Mouse (Mus musculus): Measurements from ENCODE around the gene Mpig6b.

The Mpig6b gene

DNA sequence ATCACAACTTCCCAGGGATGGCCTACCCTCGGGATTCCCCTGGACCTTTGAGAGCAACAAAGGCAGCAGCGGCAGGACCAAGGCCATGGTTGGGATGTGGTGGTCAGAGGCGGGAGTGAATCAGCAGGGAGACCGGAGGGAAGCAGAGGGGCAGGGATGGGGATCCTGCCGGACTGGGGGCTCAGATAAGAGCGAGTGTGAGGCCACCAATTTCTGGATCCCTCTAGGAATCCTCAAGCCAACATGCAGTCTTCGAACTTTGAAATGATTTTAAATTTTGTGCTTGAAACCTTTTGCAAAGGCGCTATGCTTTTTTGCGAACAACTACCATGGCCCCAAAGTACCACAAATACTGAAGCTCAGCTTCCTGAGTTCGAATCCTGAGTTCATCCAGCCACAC lies at the start of gene Mpig6b:
TSS of gene Mpig6b (minus strand) at position 101 of the 400 bp plus-strand sequence.
- no peak for DNase-seq (ENCODE audit: low spot score)

DNA sequence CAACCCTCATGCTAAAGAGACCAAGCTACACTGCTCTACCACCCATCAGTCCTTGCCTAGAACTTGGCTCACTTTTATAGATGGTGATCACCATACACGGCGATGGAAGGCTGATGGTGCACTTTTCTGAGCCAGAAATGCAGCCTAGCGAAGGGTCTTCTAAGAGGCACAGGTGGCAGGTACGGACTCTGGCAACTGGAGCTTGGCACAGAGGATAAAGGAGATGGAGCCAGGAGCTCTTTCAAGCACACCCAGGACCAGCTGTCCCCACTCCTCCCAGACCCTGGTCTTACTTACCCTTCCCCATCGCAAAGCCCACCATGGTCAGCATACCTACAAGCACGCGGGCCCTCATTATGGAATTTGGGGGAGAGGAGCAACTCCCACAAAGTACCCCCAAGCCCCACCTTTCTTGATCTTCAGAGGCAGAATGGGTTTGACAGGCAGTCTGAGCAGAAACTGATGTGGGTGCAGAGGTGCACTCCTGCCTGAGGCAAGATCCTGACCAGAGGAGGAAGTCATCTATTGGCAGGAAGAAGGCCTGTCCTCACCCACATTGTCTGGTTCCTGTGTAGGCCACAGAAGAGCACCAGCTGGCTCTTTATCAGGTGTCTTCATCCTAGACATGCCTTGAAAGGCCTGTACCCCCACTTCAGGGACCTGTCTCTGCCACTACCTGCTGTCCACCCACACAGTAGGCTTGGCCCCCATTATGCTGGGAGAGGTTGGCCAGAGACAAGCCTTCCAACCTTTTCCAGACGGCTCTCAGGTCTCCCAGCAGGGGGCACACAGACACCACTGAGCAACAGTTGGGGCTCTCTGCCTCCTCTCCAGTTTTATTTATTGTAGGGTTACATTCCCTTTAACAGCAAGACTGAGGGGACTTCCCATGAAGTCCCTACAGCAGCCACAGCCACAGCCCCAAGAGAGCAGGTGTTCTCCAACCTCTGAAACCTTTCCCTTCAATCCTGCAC lies 49.3 kb upstream of the Mpig6b start, which contains the start of gene Ly6g5b:
TSS of gene Ly6g5b (minus strand) at position 383 of the 974 bp plus-strand sequence.
- peak; percentile 71 for DNase-seq (ENCODE audit: low spot score)

DNA sequence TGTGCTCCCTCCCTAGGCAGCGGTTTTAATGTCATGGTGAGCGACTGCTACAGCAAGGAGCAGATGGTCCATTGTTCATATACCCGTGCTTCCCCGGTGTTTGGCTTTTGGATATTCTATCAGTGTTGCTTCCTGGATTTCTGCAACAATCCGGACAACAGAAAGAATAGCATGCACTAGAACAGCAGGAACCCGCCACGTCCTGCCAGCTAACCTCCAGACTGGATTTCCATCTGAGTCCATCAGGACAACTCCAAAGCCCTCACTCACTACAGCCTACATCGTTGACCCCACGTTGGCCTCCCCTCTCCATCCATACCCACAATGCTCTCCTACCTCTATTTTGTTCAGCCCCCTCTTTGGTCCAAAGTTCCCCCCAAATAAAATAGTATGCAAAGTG lies 45.8 kb upstream of the Mpig6b start:
- DNase-seq (ENCODE audit: low spot score): no peak

DNA sequence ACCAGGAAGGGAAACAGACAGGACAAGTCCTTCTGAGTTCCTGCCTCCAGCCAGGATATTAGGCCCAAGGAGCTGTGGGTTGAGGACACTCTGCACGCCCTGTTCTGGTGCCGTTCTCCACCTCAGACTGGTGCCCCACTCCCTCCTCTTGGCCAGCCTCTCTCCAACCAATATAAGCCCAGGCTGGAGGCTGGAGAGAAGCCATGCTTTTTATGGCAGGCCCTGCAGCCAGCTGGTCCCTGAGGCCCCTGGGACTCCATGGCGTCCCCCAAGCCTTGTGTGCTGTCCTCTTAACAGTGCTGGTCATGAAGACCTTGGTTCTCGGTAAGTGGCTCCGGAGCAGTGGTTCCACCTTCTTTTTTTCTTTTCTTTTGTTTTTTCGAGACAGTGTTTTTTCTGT lies 42.1 kb upstream of the Mpig6b start, which contains the start of gene Ly6g5c:
TSS of gene Ly6g5c (plus strand) at position 183 of the 400 bp plus-strand sequence.
- no peak for DNase-seq (ENCODE audit: low spot score)

DNA sequence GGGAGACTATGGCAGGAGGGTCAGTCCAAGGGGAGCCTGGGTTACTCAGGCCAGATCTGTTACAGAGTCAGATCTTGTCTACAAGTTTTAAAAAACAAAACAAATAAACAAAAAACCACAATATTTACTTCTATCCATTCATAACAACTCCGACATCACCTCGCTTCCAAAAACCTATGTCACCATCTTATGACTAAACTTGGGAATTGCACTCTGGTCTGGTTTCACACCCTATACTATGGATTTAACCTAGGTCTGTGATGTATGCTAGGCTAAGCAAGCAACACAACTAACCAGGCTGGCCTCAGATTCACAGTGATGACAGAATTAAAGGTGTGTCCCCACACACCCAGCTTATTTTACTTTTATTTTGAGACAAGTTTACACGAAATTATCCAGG lies 40.5 kb upstream of the Mpig6b start:
- no peak for DNase-seq (ENCODE audit: low spot score)

DNA sequence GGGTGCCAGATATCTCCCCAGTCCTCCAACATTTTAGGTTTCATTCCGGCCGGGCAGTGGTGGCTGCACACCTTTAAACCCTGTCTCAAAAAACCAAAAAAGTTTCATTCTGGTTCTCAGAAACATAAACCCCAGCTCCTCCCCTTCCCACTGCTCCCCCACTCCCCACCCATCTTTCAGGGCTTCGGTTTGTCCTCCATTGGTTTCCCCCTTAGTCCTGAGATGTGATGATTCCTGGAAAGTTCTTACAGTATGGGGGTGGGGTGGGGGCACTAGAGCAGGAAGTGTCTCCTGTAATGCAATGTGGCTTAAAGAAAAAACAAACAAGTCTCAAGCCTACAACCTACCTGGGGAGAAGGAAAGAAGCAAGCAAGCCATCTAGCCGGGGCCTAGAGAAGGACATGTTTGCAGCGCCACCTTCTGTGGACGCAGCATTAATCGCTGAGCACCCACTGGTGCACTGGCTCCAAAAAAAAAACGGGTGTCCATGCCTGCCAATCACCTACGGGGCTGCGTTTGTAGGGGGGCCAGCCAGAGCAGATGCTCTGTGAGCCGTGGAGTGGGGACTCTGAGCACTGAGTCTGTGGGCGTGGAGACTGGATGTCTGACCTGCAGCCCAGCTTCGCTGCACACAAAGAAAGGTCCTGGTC lies 39.9 kb upstream of the Mpig6b start:
- peak; percentile 64 for DNase-seq (ENCODE audit: low spot score)

DNA sequence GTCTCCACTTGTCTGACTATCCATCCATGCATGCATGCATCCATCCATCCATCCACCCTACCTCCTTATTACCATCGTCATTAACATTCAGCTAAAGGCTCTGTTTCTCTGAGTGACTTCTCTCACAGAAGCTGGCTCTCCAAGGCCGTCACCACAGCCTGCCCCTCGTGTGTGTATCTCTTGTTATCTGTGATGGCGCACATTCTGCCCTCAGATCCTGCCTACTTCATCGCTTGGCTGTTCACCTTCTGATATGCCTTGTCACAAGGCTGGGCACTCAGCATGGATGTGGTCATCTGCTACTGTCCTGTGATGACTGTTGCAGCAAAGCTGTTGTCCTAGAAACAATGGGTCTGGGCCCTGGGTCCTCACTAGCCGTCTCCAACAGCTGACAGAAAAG lies 38.8 kb upstream of the Mpig6b start:
- DNase-seq (ENCODE audit: low spot score): no peak

DNA sequence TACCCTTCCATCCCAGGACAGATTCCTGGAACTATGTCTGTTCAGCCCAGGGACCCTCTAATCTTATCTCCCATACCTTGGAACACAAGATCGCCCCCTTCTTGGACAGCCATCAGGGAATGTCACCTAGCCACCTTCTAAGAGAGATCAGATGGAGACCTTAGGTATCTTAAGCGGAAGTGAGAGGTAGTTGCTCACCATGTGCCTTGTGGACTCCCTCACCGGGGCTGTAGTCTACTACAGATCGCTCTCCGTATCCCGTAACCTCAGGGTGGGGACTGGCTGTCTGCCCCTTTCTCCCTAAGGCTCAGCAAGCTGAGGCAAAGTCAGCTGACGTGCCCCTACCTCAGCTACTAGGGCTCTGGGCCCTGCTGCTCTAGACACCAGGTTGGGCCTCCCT lies 38.1 kb upstream of the Mpig6b start:
- no peak for DNase-seq (ENCODE audit: low spot score)

DNA sequence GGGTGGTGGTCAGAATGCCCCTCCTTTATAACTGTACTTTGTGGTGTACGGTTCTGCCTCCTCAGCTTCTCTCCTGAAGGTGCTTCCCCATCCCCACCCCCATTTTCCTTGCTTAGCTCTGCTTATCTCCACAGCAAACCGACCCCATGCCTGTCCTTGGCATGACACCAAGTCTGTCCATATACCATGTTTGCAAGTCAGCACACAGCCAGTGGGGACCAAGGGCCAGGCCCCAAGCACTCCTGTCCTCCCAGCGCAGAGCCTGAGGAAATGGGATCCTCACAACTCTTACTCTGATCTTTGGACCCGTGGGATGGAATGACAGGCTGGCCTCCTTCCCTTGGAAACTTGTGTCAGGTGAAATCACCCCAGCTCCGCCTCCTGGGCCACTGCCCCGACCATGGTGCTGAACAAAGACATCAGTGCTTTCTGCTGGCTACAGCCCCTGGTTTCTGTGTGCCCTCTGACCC lies 37.3 kb upstream of the Mpig6b start:
- DNase-seq (ENCODE audit: low spot score): no peak

DNA sequence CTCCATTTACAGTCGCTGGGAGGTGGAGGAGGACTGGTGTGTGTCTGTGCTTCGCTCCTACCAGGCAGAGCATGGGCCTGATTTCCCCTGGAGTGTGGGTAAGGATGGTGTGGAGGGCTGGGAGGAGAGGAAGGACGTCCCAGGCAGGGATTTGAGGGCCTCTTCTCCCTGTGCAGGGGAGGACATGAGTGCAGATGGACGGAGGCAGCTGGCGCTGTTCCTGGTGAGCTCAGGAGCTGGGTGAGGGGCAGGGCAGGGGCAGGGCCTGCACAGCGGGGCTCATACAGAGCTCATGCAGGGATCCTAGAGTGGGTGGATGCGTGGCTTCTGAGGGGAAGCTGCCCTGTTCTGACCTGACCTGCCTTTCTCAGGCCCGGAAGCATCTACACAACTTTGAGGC lies 36.3 kb upstream of the Mpig6b start:
- no peak for DNase-seq (ENCODE audit: low spot score)

DNA sequence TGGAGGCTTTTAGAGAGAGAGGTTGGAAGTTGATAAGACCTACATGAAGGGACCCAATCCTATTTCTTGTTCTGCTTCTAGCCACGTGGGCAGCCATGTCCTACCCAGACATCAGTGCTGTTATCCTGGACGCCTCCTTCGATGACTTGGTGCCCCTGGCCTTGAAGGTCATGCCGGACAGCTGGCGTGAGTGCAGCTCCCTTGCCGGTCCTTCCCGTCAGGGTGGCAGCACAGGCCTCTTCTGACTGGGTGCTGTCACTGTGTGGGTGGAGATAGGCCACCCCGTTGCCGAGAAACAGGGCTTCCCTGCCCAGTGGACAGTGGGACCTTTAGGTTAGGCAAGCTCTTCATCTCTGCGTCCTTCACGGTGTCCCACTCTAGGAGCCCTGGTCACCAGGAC lies 35.2 kb upstream of the Mpig6b start:
- DNase-seq (ENCODE audit: low spot score): no peak

DNA sequence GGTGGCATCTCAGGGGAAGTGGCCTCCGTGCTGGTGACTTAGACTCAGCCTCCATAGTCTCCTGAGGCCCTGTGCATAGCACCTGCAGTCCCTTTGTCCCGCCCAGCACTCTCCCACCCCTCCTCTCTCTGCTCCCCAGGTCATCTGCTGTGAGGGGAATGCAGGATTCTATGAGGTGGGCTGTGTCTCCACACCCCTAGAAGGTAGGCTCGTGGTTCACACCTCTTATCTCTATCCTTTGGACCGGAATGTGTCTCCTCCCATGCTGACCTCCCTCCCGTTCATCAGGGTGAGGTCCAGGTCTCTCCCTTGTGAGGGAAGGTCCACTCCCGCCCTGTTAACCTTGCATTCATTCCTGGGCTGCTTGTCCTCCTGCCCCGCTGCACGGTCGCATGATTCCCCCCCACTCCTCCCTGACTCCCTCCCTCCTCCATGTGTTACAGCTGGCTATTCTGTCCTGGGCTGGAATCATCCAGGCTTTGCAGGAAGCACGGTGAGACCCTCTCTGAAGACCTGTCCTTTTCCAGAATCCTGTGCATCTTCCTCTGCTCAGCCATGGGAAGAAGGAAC lies 34.3 kb upstream of the Mpig6b start:
- DNase-seq (ENCODE audit: low spot score): no peak

DNA sequence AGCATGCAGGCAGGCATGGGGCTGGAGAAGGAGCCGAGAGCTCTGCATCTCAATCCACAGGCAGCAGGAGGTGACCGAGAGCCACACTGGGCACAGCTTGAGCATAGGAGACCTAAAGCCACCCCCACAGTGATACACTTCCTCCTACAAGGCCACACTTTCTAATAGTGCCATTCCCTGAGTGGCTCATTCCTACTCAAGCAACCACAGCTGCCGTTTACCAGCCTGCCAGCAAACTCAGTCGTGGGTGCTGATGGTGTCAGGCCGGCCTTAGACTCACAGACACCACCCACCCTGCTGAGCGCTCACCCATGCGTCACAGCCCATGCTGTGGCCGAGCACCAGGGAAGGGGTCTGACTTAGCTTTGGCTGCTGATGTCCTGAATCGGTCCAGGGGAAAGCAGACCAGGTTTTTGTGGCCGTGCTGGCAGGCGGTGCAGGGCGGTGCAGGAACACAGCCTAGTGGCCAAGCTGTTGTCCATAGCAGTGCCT lies 31.2 kb upstream of the Mpig6b start:
- no peak for DNase-seq (ENCODE audit: low spot score)

DNA sequence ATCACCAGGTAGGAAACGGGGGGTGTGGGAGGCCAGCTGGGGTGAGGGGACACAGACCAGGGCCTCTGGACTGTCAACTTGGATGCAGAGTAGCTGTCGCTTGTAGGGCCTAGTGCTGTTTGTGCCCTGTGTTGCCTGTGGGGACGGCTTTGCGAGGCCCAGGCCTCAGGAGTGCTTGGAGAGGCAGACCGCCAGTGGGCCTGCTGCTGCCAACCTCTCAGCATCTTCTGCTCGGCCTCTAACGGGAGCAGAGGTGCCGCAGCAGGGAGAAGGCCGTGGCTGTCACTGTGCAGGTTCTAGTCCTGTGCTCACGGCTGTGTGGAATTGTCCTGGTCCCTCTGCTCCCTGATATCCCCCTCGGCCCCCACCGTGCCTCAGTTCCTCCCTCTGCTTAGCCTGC lies 30.6 kb upstream of the Mpig6b start:
- no peak for DNase-seq (ENCODE audit: low spot score)

DNA sequence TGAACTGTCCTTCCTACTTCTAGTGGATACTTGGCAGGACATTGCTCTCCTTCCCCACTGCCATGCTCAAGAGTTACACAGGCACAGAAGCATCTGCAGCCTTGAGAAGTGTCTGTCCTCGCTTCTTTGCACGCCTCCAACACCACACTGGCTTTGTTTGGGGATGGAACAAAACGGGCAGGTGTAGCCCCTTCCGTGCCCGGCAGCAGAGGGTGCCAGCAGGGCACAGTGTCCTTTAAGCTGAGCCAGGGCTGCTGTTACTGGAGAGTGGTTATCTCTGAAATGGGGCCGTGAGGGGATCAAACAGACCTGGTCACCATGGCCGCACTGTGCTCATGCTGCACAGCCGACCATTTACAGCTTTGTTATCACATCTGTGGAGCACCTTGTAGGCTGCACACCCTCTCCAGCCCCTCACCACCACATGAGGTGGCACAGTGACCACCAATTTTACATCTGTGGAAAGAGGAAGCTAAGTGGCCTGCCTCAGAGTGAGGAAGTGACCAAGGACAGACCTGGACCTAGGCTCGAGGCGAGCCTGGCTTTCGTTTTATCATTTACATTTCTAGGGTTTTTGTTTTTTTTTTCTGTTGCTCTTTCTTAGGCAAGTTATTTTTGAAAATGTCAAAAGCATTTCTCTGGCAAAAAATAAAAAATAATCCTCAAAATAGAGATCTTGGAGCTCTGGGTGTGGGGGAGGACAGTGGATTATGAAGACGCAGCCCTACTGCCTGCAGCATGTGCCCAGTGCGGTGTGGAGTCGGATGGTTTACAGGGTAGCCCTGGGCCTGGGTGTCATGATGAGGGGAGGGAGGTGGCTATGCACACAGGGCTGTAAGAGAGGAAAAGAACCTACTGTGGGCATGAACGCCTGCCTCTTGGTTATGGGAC lies 28.7 kb upstream of the Mpig6b start:
- DNase-seq (ENCODE audit: low spot score): no peak

DNA sequence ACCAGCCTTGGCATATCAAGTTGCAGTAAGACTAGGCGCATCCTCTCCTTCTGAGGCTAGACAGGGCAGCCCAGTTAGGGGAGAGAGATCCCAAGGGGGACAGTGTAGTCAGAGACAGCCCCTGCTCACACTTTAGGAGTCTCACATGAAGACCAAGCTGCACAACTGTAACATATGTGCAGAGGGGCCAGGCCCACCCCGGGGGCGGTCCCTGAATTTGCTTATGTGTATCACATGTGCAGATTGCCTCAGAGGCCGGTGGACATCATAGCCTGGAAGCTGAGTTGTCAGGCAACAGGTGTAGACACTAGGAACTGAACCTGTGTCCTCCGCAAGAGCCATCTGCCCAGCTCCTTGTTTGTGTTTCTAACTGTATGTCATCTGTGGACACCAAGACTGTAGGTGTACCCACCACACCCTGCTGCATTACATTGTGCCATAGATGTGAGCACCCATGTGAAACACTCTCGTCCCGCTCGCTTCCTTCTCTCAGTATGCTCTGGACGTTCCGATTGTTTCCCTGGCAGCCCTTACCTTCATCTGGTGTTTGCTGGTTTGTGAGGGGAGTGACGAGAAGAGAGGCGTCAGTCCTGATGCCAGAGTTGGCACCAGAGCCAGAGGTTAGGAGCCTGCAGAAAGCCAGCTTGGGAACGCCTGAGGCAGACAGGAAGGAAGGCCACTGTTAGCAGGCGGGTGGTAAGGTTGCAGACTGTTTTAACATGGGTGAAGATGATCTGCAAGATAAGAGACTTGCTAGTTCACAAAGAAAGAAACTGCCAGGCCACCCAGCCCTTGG lies 26.6 kb upstream of the Mpig6b start:
- DNase-seq (ENCODE audit: low spot score): no peak

DNA sequence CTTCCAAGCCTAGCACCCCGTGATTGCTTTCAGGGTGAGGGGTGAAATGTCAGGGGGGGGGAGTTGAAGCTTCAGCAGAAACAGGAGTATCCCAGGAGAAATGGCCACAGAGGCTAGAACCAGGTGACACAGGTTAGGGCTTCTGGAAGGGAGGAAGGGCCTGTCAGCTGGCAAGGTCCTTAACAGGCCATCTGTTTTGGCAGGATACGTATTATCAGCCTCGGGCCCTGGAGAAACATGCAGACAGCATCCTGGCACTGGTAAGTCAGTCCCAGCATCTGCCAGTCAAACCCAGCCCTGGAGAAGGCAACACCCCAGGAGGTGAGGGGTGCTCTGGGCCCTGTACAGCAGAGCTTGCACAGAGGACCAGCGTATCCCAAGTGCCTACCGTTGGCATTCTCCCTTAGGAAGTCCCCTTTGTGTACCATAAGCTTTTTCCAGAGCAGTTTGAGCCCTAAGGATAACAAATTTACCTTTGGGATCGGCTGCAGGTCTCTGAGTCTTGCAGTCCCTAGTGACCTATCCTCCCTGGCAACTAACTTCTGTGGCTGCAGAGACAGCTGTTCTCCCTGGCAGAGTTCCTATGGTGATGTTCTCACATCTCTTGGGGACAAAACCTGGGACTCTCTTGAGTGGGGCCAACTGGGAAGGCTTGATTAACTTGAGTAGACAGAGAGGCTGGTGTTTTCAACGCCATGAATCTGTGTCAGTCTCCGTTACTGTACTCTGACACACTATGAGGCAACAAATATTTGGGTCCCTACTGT lies 24.4 kb upstream of the Mpig6b start:
- no peak for DNase-seq (ENCODE audit: low spot score)

DNA sequence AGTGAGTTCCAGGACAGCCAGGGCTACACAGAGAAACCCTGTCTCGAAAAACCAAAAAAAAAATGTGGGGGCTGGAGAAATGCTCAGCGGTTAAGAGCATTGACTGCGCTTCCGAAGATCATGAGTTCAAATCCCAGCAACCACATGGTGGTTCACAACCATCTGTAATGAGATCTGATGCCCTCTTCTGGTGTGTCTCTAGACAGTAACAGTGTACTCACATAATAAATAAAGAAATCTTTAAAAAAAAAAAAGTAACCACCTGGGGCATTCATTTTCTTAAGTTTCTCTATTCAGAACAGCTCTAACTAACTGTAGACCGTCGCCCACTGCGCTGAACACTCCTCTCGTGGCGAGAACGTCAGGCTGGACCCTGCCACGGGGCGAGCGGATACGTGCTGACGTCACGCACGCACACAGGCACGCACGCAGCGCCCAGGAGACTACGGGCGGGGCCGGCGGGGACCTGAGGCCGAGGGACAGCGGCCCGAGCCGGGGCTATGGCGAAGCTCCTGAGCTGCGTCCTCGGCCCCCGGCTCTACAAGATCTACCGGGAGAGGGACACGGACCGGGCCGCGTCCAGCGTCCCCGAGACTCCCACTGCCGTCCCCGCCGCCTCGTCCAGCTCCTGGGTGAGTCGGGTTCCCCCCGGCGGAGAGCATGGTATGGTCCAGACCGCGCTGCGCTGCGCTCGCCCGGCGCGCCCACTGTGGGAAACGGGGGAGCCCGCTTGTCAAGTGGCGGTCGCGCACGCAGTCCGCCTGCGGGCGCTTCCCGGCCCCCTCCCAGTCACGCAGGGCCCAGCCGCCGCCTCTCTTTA lies 23.1 kb upstream of the Mpig6b start, which contains the start of gene Abhd16a:
TSS of gene Abhd16a (plus strand) at position 439 of the 820 bp plus-strand sequence.
- peak; percentile 93 for DNase-seq (ENCODE audit: low spot score)

DNA sequence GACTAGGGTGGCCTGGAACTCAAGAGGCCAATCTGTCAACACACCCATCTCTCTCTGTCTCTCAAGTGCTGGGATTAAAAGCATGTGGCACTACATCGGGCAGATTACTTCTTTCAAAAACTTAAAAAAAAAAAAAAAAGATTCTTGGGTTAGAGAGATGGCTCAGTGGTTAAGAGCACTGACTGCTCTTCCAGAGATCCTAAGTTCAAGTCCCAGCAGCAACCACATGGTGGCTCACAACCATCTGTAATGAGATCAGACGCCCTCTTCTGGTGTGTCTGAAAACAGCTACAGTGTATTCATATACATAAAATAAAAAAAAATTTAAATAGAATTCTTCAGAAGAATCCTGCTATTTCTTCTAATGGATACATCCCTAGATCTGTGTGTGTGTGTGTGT lies 22.2 kb upstream of the Mpig6b start:
- DNase-seq (ENCODE audit: low spot score): no peak

Measured in testis, postnatal 10 days (tissue).